8 mouse cellular contexts compared by ENCODE assay signal in the genomic region with DNA sequence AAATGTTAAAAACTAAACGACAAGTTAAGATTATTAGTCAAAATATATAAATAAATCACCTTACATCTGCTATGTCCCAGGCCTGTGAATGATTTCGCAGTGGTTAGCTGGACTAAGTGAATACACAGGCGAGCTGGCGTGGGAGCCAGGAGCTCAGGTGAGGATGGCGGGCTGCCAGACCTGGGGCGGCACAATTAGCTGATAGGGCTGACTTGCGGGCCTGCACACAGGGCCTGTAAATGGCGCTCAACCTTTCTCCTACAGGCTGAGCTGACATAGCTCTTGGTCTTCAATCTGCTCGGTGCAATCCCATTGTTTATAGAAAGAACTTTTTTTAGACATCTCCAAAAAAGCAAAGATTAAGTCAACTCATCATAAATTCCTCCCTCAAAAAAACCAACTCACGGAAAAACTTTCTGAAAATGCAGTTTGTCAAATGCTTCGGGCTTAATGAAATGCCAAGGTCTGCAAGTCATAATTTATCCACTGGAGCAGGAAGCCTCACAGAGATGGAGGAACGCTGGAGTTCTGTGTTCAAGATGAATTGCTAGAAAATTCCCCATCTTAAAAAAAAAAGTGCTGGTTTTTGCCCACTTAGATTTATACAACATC.
DNase-seq lines count a peak whose midpoint lies in the region; ATAC-seq and TF ChIP-seq lines count a peak whose summit lies in the region.

No protein-coding gene starts in this region.

- no peaks in the 10 kb centered on the region for H3K9me3 ChIP-seq in liver, embryonic 11.5 days (ENCODE audit: control insufficient read depth, low read length)
- H3K9me3 ChIP-seq in forebrain, embryonic 14.5 days (replicated peaks; ENCODE audit: control insufficient read depth, low read length) = no peaks in the 10 kb centered on the region

- TF ChIP-seq CTCF in liver, adult 2 months (IDR thresholded peaks at IDR 0.05; ENCODE audit: low read depth, low read length) = no peak

- no peak overlapping the region for H3K4me3 ChIP-seq in liver, adult 2 months (ENCODE audit: insufficient read depth, low read depth, low read length)
- H3K4me3 ChIP-seq in liver, embryonic 11.5 days (ENCODE audit: low read depth, low read length) = no peak overlapping the region
- H3K4me3 ChIP-seq in forebrain, embryonic 14.5 days (ENCODE audit: low read depth, low read length) = no peak overlapping the region

- no peaks in the 10 kb centered on the region for H3K79me2 ChIP-seq in liver, adult 2 months (ENCODE audit: control insufficient read depth, insufficient read depth, low read length)

- no peak for ATAC-seq in liver, embryonic 11.5 days (replicated peaks; ENCODE audit: low FRiP score)
- no peak for ATAC-seq in forebrain, embryonic 14.5 days

- no peak overlapping the region for H3K9ac ChIP-seq in liver, adult 2 months (ENCODE audit: low read depth, low read length)
- H3K9ac ChIP-seq in liver, embryonic 11.5 days (ENCODE audit: low read depth, low read length) = no peak overlapping the region
- no peak overlapping the region for H3K9ac ChIP-seq in forebrain, embryonic 14.5 days (ENCODE audit: low read length)

- peak; percentile 44 to 75 for DNase-seq in adrenal gland, adult (ENCODE audit: inconsistent age in 2 of 2, low spot score in 1 of 2)
- no peak for DNase-seq in adrenal gland, postnatal 4 days (ENCODE audit: low spot score in 2 of 2)
- DNase-seq in liver, adult 2 months (ENCODE audit: extremely low read depth, low read depth, low spot score) = no peak
- DNase-seq in liver, embryonic 11.5 days (ENCODE audit: low spot score) = no peak
- DNase-seq in kidney, adult 18-20 months = peak; percentile 22
- peak; percentile 38 to 42 for DNase-seq in lung, postnatal 4 days
- DNase-seq in layer of hippocampus, adult 11-12 months (ENCODE audit: low spot score) = no peak
- no peak for DNase-seq in forebrain, embryonic 14.5 days (ENCODE audit: low spot score)

- no peak overlapping the region for H3K4me2 ChIP-seq in liver, embryonic 11.5 days
- no peak overlapping the region for H3K4me2 ChIP-seq in forebrain, embryonic 14.5 days (ENCODE audit: low read length)

- H3K4me1 ChIP-seq in liver, adult 2 months (ENCODE audit: control insufficient read depth, insufficient read depth, low read length) = no peaks in the 10 kb centered on the region
- H3K4me1 ChIP-seq in liver, embryonic 11.5 days (replicated peaks; ENCODE audit: control insufficient read depth, insufficient read depth, low read length) = no peaks in the 10 kb centered on the region; the same call in 1 of the 2 replicates
- no peaks in the 10 kb centered on the region; the same call in 1 of the 2 replicates for H3K4me1 ChIP-seq in forebrain, embryonic 14.5 days (ENCODE audit: control insufficient read depth, insufficient read depth, low read length)

- H3K27ac ChIP-seq in liver, adult 2 months (replicated peaks; ENCODE audit: insufficient read depth, low read depth, low read length) = 0 out of 2 replicates have a peak overlapping the region, but pooled peaks have one; percentile 2
- no peak overlapping the region for H3K27ac ChIP-seq in liver, embryonic 11.5 days (ENCODE audit: low read depth, low read length)
- no peak overlapping the region for H3K27ac ChIP-seq in forebrain, embryonic 14.5 days (ENCODE audit: low read depth, low read length)

- 81% methylated on average over 12 of the region's 12 CpGs for WGBS in liver, adult 2 months
- WGBS in liver, embryonic 11.5 days = 65% methylated on average over 12 of the region's 12 CpGs
- 76% methylated on average over 12 of the region's 12 CpGs for WGBS in forebrain, embryonic 14.5 days

- TF ChIP-seq POLR2A in liver, adult 2 months (IDR thresholded peaks at IDR 0.05; ENCODE audit: extremely low read depth, insufficient read depth, low read length) = no peak

- H3K27me3 ChIP-seq in liver, adult 2 months (ENCODE audit: control insufficient read depth, insufficient read depth, low read length) = no peaks in the 10 kb centered on the region
- H3K27me3 ChIP-seq in liver, embryonic 11.5 days (replicated peaks; ENCODE audit: control insufficient read depth, insufficient read depth, low read length) = no peaks in the 10 kb centered on the region
- H3K27me3 ChIP-seq in forebrain, embryonic 14.5 days (replicated peaks; ENCODE audit: control insufficient read depth, insufficient read depth, low read length) = no peaks in the 10 kb centered on the region

- no peaks in the 10 kb centered on the region for H3K36me3 ChIP-seq in liver, adult 2 months (ENCODE audit: control insufficient read depth, insufficient read depth, low read length)
- H3K36me3 ChIP-seq in liver, embryonic 11.5 days (ENCODE audit: control insufficient read depth, insufficient read depth, low read length) = no peaks in the 10 kb centered on the region
- H3K36me3 ChIP-seq in forebrain, embryonic 14.5 days (ENCODE audit: control insufficient read depth, insufficient read depth, low read length) = no peaks in the 10 kb centered on the region

Comparison
In these comparisons a context has a peak if more than half of its experiments do, and no peak if none do; other contexts are left out.
1. DNase-seq: peak in adrenal gland, adult (2 of 2), kidney, adult 18-20 months (single experiment) and lung, postnatal 4 days (2 of 2); none in adrenal gland, postnatal 4 days (0 of 2), liver, adult 2 months (single experiment), liver, embryonic 11.5 days (single experiment), layer of hippocampus, adult 11-12 months (single experiment) and forebrain, embryonic 14.5 days (single experiment).